Mouse (Mus musculus) heart, adult 10 weeks (tissue): ENCODE data around the gene Gapdhs. TPM values are rescaled to one million over a fixed set of nuclear protein-coding genes. Genes with fewer than 3 reads are reported as not detected.

Experiments used
- polyA plus RNA-seq: library from polyadenylated mRNA; stranded (reverse); fragments of 350-450 nt; fragmentation: Illumina TruSeq; extraction: RNeasy Lipid Tissue Mini Kit (QIAGEN cat#74804); gene quantifications from one replicate; pipeline ENCODE4 v1.2.3, GENCODE M21; 2014; ENCODE audit warnings: low read depth, low replicate concordance

Gapdhs gene
- not detected for polyA plus RNA-seq

GRCm38 (mm10) chr7:30743617-30744016 lies at the start of gene Gapdhs:
Gene Gapdhs, minus strand, starts transcription at chr7:30743681.

DNA sequence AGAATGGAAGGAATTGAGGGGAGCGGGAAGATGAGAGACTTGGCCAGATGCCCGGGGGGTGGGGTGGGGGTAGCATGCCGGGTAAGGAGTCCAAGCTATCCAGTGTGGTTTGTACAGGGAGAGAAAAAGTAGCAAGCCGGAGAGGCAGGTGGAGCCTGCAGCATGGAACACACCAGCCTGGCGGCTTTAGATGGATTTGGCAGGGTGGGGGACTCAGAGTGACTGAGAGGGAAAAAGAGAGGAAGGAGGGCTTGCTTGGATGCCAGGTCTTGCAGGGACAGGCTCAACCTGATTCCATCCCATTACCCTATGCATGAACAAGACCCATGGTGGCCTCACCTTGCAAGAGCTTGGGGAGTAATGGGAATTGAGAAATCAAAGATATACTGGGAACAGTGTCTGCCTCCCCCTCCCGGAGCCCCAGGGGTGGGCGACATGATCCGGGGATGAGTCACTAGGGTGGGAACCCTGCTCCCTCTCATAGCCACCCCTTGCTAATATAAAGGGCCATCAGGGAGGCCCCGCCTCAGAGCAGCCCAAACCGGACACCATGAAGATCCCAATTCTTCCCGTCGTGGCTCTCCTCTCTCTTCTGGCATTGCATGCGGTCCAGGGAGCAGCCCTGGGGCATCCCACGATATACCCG lies 44.0 kb upstream of the Gapdhs start, which contains the start of gene Krtdap:
Gene Krtdap, plus strand, starts transcription at position 520 of the 646 bp plus-strand sequence.

DNA sequence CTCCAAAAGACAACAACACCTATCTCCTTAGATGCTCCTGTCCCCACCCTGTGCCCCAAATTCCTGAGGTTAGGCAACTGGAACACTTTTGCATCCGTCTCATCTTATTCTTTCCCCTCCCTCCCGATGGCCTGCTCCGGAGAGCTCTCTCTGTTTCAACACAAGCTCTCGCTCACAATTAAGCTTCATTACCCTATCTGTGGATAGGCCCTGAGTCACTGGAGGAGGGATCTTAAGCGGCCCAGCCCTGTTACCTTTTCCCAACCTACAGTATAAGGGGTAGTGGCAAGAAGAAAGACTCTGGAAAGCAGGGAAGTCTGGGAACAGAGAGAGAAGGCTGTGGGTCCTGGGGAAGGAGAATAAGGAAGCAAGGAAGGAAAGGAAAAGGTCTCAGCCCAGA lies 20.0 kb upstream of the Gapdhs start, which contains the start of gene Dmkn:
Gene Dmkn, plus strand, starts transcription at position 301 of the 400 bp plus-strand sequence.

DNA sequence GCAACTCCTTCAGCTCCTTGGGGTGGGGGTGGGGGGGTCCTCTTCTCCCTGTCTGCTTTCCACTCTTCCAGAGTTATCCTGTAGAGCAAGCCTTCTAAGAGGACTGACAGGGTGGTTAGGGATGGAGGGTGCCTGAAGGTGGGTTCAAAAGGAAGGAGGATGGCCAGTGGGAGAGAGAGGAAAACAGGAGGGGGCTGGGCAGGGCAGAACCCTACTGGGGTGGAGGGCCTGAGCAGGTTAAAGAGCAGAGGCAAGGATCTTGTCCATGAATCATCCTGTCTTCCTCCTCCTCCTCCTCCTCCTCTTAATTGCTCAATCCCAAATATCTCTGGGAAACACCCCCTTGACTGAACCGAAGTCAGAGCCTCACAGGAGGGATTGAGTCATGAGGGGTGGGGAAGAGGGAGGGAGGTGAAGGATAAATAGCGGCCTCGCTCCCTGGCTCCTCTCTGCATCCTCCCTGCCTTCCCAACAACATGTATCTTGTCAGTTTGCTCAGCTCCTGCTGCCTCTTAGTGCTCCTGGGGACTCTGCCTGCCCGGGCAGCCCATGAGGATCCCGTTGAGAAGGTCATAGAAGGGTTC lies 7.7 kb upstream of the Gapdhs start, which contains the start of gene Sbsn:
Gene Sbsn, plus strand, starts transcription at position 386 of the 584 bp plus-strand sequence.

DNA sequence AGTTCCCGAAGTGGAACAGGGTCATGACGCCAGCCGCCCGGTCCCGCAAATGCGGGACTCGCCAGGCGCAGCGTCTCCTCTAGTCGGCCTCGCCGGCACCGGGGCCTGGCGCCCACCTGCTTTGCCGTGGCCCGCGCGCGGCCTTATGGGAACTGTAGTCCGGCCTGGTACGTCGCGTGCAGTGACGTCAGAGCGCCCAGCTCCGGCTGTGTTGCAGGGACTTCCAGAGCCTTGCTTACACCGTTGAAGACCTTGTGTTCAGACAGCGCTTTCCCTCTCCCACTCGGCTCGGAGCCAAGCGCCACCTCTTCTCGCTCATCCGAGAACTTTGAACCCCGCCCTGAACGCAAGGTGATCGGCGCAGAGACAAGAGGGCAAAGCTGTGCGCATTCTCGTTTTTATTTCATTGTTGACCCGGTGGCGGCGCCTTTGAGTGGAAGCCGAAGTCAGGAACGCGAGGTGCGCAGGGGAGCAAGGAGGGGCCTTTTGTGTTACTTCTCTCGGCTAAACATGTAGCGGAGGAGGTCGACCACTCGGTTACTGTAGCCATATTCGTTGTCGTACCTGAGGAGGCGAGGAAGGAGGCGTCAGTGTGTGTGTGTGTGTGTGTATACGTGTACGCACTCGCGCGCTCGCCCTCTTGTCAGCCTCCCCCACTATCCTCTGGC lies 14.0 kb downstream of the Gapdhs start, which contains the start of gene Tmem147:
Gene Tmem147, minus strand, starts transcription at position 145 of the 668 bp plus-strand sequence.

DNA sequence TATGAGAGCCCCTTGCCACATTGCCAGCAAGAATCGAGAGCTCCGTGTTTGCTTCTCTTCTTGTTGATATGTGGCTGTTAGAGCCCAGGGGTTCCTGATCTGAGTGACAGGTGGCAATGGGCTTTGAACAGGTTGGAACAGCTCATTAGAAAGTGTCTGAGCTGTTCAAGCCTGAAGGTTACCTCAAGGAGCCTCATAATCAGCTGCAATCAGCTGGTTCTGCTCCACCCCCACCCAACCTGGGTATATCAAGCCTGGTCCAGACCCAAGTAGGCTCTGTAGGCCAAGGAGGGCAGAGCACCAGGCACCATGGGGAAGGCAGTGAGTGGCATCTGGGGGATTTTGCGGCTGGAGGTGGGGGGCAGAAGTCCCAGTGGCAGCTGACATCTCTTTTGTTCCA lies 31.5 kb downstream of the Gapdhs start, which contains the start of gene Atp4a:
Gene Atp4a, plus strand, starts transcription at position 268 of the 400 bp plus-strand sequence.

GRCm38 (mm10) chr7:30698589-30698988 lies 44.9 kb downstream of the Gapdhs start, which contains the start of gene 2200002J24Rik:
Gene 2200002J24Rik, plus strand, starts transcription at chr7:30698926.

Other genes with a start within 250 kb of the Gapdhs start
- 1.1 TPM for gene Arhgap33, start 208.6 kb downstream of the Gapdhs start, polyA plus RNA-seq
- gene Hspb6, start 191.5 kb downstream of the Gapdhs start, polyA plus RNA-seq, result 945 TPM
- gene Proser3, start 191.4 kb downstream of the Gapdhs start, polyA plus RNA-seq, result 3.8 TPM
- 17.8 TPM for gene Lin37, start 183.8 kb downstream of the Gapdhs start, polyA plus RNA-seq
- 64.0 TPM for gene U2af1l4, start 180.4 kb downstream of the Gapdhs start, polyA plus RNA-seq
- 8.0 TPM for gene Gm49396, start 180.3 kb downstream of the Gapdhs start, polyA plus RNA-seq
- gene Psenen, start 180.1 kb downstream of the Gapdhs start, polyA plus RNA-seq, result 106 TPM
- gene Igflr1, start 178.3 kb downstream of the Gapdhs start, polyA plus RNA-seq, result not detected
- 16.4 TPM for gene Kmt2b, start 155.0 kb downstream of the Gapdhs start, polyA plus RNA-seq
- gene Zbtb32, start 144.8 kb downstream of the Gapdhs start, polyA plus RNA-seq, result not detected
- 0.31 TPM for gene Upk1a, start 130.8 kb downstream of the Gapdhs start, polyA plus RNA-seq
- gene Cox6b1, start 117.5 kb downstream of the Gapdhs start, polyA plus RNA-seq, result 3,676 TPM
- not detected for gene Etv2, start 107.8 kb downstream of the Gapdhs start, polyA plus RNA-seq
- 37.8 TPM for gene Rbm42, start 93.4 kb downstream of the Gapdhs start, polyA plus RNA-seq
- 7.5 TPM for gene Haus5, start 78.7 kb downstream of the Gapdhs start, polyA plus RNA-seq
- not detected for gene Pmis2, start 72.1 kb downstream of the Gapdhs start, polyA plus RNA-seq
- not detected for gene 2200002J24Rik, start 44.8 kb downstream of the Gapdhs start, polyA plus RNA-seq
- not detected for gene Atp4a, start 31.5 kb downstream of the Gapdhs start, polyA plus RNA-seq
- 168 TPM for gene Tmem147, start 14.1 kb downstream of the Gapdhs start, polyA plus RNA-seq
- 3.5 TPM for gene Sbsn, start 7.8 kb upstream of the Gapdhs start, polyA plus RNA-seq
- gene Dmkn, start 20.1 kb upstream of the Gapdhs start, polyA plus RNA-seq, result 3.5 TPM
- not detected for gene Krtdap, start 44.2 kb upstream of the Gapdhs start, polyA plus RNA-seq
- not detected for gene Ffar2, start 80.1 kb upstream of the Gapdhs start, polyA plus RNA-seq
- gene Ffar3, start 112.5 kb upstream of the Gapdhs start, polyA plus RNA-seq, result not detected
- gene Ffar1, start 117.9 kb upstream of the Gapdhs start, polyA plus RNA-seq, result not detected
- 0.76 TPM for gene Cd22, start 136.7 kb upstream of the Gapdhs start, polyA plus RNA-seq
- gene Mag, start 171.2 kb upstream of the Gapdhs start, polyA plus RNA-seq, result 0.18 TPM
- gene Hamp2, start 181.0 kb upstream of the Gapdhs start, polyA plus RNA-seq, result 6.3 TPM
- 44.7 TPM for gene Hamp, start 200.4 kb upstream of the Gapdhs start, polyA plus RNA-seq
- 166 TPM for gene Usf2, start 213.1 kb upstream of the Gapdhs start, polyA plus RNA-seq
- gene Lsr, start 229.8 kb upstream of the Gapdhs start, polyA plus RNA-seq, result 3.3 TPM
- not detected for gene Fam187b, start 230.1 kb upstream of the Gapdhs start, polyA plus RNA-seq